Mouse (Mus musculus) lung, postnatal 0 days (tissue): ENCODE data around the gene Dpep3. TPM values are rescaled to one million over a fixed set of nuclear protein-coding genes. Genes with fewer than 3 reads are reported as not detected.
A peak's percentile ranks its signal among the peaks of the same experiment; 100 is the strongest.

ENCODE experiments used
- ATAC-seq: fragments of 200-750 bp; cut with Nextera tagmentation; 2 replicates; pipeline ENCODE4 v1.8.0; 2017; ENCODE audit warnings: moderate library complexity
- DNase-seq: peaks from one replicate; pipeline ENCODE4 v3.0.0-alpha.2; 2016; ENCODE audit warnings: low spot score
- H3K27ac ChIP-seq: fragments of 300-500 bp; sonication (generic); 2 replicates; pipeline ENCODE4 v1.5.1; 2014; ENCODE audit warnings: antibody characterized with exemption, mild to moderate bottlenecking, low read length, mixed read lengths
- H3K27me3 ChIP-seq: fragments of 300-500 bp; sonication (generic); replicated peaks from 2 replicates; pipeline ENCODE4 v1.6.1; 2014; ENCODE audit warnings: low read length, mixed read lengths; ENCODE audit not compliant: insufficient read depth
- H3K36me3 ChIP-seq: fragments of 300-500 bp; sonication (generic); 2 replicates; pipeline ENCODE4 v1.6.1; 2014; ENCODE audit warnings: low read length, mixed read lengths; ENCODE audit not compliant: insufficient read depth
- H3K4me1 ChIP-seq: fragments of 300-500 bp; sonication (generic); 2 replicates; pipeline ENCODE4 v1.6.1; 2014; ENCODE audit warnings: antibody characterized with exemption, low read depth, low read length, mixed read lengths; ENCODE audit not compliant: insufficient read depth
- H3K4me2 ChIP-seq: fragments of 300-500 bp; sonication (generic); replicated peaks from 2 replicates; pipeline ENCODE4 v1.6.1; 2014; ENCODE audit warnings: low read depth, mild to moderate bottlenecking, low read length, moderate library complexity, mixed read lengths
- H3K4me3 ChIP-seq: fragments of 300-500 bp; sonication (generic); 2 replicates; pipeline ENCODE4 v1.5.1; 2014; ENCODE audit warnings: low read depth, low read length
- H3K9ac ChIP-seq: fragments of 300-500 bp; sonication (generic); replicated peaks from 2 replicates; pipeline ENCODE4 v1.6.1; 2014; ENCODE audit warnings: low read depth, mild to moderate bottlenecking
- H3K9me3 ChIP-seq: fragments of 300-500 bp; sonication (generic); 2 replicates; pipeline ENCODE4 v1.6.1; 2016; ENCODE audit warnings: low read length, mixed read lengths
- CTCF ChIP-seq: IDR thresholded peaks from 2 replicates; pipeline ENCODE4 v1.5.1; 2016; ENCODE audit warnings: antibody characterized with exemption, mild to moderate bottlenecking
- EP300 ChIP-seq: IDR thresholded peaks from 2 replicates; pipeline ENCODE4 v1.6.1; 2016; ENCODE audit warnings: antibody characterized with exemption, mild to moderate bottlenecking, control low read depth
- WGBS: fragments of 180-500 bp; shearing (Covaris S2); extraction: QIAGEN DNeasy Blood & Tissue Kit; methylation state at CpG from one replicate; pipeline ENCODE4 v1.1.7; 2014; 5-methylcytosine and 5-hydroxymethylcytosine counted together
- polyA plus RNA-seq: library from polyadenylated mRNA; unstranded; fragments of >200 nt; fragmentation: Nextera tagmentation; extraction: Ambion mirVana; gene quantifications from 2 replicates; pipeline ENCODE4 v1.2.1, GENCODE M21; 2015

Gene Dpep3
- polyA plus RNA-seq, 1 experiment from 2014 or later = not detected

GRCm38 (mm10) chr8:105961101-105961500, 18.1 kb downstream of the Dpep3 start:
- Histone ChIP-seq H3K9ac (no peak overlapping the region), H3K27me3 (no peaks in the 10 kb centered on the region), H3K4me3 (no peak overlapping the region), H3K4me2 (no peak overlapping the region), H3K4me1 (peaks cover 5% of the 10 kb centered on the region; the same call in 1 of the 2 replicates), H3K27ac (no peak overlapping the region), H3K9me3 (no peaks in the 10 kb centered on the region), H3K36me3 (no peaks in the 10 kb centered on the region)
- TF ChIP-seq EP300 = no peak
- TF ChIP-seq CTCF = no peak
- ATAC-seq (no peak), DNase-seq (no peak)
- 79% methylated on average over 14 of the region's 14 CpGs for WGBS

- Histone ChIP-seq H3K4me2 (no peak overlapping the region), H3K9me3 (no peaks in the 10 kb centered on the region), H3K36me3 (peaks cover 5% of the 10 kb centered on the region; the same call in 1 of the 2 replicates), H3K27me3 (no peaks in the 10 kb centered on the region), H3K4me1 (no peaks in the 10 kb centered on the region; the same call in 1 of the 2 replicates), H3K4me3 (no peak overlapping the region), H3K9ac (no peak overlapping the region), H3K27ac (no peak overlapping the region)
- ATAC-seq (peak; percentile 57; the same call in 1 of the 2 replicates), DNase-seq (peak; percentile 42)
- WGBS = 61% methylated on average over 7 of the region's 7 CpGs
- TF ChIP-seq EP300 (no peak), CTCF (no peak)
These were observed 19.9 kb downstream of the Dpep3 start for GRCm38 (mm10) chr8:105959350-105959749.

GRCm38 (mm10) chr8:105957813-105958212, 21.4 kb downstream of the Dpep3 start:
- ATAC-seq (peak; percentile 75), DNase-seq (peak; percentile 27)
- H3K36me3 ChIP-seq = peaks cover 5% of the 10 kb centered on the region; the same call in 1 of the 2 replicates
- WGBS = 43% methylated on average over 3 of the region's 4 CpGs
- H3K4me2 ChIP-seq = no peak overlapping the region
- TF ChIP-seq CTCF = peak; percentile 47
- no peak for TF ChIP-seq EP300
- H3K27ac ChIP-seq = no peak overlapping the region
- no peaks in the 10 kb centered on the region for H3K4me1 ChIP-seq
- no peak overlapping the region for H3K9ac ChIP-seq
- H3K4me3 ChIP-seq = no peak overlapping the region
- H3K27me3 ChIP-seq = no peaks in the 10 kb centered on the region
- no peaks in the 10 kb centered on the region for H3K9me3 ChIP-seq

- H3K4me2 ChIP-seq = no peak overlapping the region
- H3K9me3 ChIP-seq = no peaks in the 10 kb centered on the region
- DNase-seq (no peak), ATAC-seq (no peak)
- peaks cover 8% of the 10 kb centered on the region; the same call in 1 of the 2 replicates for H3K36me3 ChIP-seq
- H3K27me3 ChIP-seq = no peaks in the 10 kb centered on the region
- H3K27ac ChIP-seq = no peak overlapping the region
- TF ChIP-seq CTCF = no peak
- TF ChIP-seq EP300 = no peak
- H3K4me3 ChIP-seq = no peak overlapping the region
- WGBS = 85% methylated on average over 4 of the region's 4 CpGs
- no peaks in the 10 kb centered on the region for H3K4me1 ChIP-seq
- H3K9ac ChIP-seq = no peak overlapping the region
These were observed 22.7 kb downstream of the Dpep3 start for GRCm38 (mm10) chr8:105956556-105956955.

- no peak for TF ChIP-seq EP300
- TF ChIP-seq CTCF = no peak
- H3K4me3 ChIP-seq = no peak overlapping the region
- 21% methylated on average over 7 of the region's 7 CpGs for WGBS
- no peaks in the 10 kb centered on the region for H3K4me1 ChIP-seq
- H3K27ac ChIP-seq = no peak overlapping the region
- H3K4me2 ChIP-seq = no peak overlapping the region
- H3K27me3 ChIP-seq = no peaks in the 10 kb centered on the region
- peaks cover 32% of the 10 kb centered on the region; the same call in 1 of the 2 replicates for H3K36me3 ChIP-seq
- H3K9me3 ChIP-seq = no peaks in the 10 kb centered on the region
- no peak overlapping the region for H3K9ac ChIP-seq
- DNase-seq (no peak), ATAC-seq (peak; percentile 53)
These were observed 28.1 kb downstream of the Dpep3 start for GRCm38 (mm10) chr8:105951057-105951659.

- DNase-seq (peak; percentile 28), ATAC-seq (peak; percentile 46)
- no peaks in the 10 kb centered on the region for H3K4me1 ChIP-seq
- H3K9ac ChIP-seq = no peak overlapping the region
- H3K27me3 ChIP-seq = no peaks in the 10 kb centered on the region
- no peak overlapping the region for H3K4me3 ChIP-seq
- H3K4me2 ChIP-seq = no peak overlapping the region
- TF ChIP-seq CTCF (no peak), EP300 (no peak)
- no peaks in the 10 kb centered on the region for H3K9me3 ChIP-seq
- no peak overlapping the region for H3K27ac ChIP-seq
- peaks cover 35% of the 10 kb centered on the region; the same call in 1 of the 2 replicates for H3K36me3 ChIP-seq
- WGBS = 33% methylated on average over 10 of the region's 10 CpGs
These were observed 29.9 kb downstream of the Dpep3 start for GRCm38 (mm10) chr8:105949350-105949749.
